Mouse (Mus musculus): ENCODE data around the gene Pls1.

Gene Pls1

DNA sequence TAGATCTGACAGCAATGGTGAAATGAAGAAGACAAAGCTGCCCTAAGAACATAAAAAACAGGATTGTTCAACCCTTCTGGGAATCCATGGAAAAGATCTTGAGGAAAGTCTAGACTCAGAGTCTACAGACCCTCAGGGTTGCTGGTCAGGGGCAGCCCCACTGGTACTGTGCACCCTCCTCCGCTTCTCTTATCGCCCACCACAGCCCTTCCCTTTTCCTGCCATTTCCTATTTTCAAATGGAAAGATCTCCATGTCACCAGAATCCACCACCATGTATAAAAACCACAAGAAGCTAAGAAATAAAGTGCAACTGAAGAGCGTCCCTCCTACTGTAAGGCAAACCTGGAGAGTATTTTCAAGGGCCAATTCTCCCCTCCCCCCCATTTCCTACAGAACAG is 41.3 kb downstream of the Pls1 start:
- no peak for DNase-seq (ENCODE audit: low spot score in 2 of 2)

- no peak for DNase-seq (ENCODE audit: low spot score in 2 of 2)
Observed at GRCm38 (mm10) chr9:95801610-95802451, 43.3 kb downstream of the Pls1 start.

DNA sequence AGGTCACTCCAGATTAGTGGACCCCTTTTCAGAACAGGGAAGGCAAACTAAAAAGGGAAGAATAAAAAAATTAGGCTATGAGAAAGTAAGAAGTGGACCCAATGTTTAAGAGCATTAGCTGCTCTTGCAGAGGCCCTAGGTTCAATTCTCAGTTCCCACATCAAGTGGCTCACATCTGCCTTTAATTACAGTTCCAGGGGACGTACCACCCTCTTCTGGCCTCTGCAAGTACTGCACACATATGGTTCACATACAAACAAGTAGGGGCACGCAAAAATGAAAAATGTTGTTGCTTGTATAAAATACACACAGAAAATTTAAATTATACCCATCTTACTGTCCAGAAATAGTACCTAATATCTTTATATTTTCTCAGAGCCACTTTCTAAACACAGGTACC is 48.8 kb downstream of the Pls1 start:
- no peak for DNase-seq (ENCODE audit: low spot score in 2 of 2)

DNA sequence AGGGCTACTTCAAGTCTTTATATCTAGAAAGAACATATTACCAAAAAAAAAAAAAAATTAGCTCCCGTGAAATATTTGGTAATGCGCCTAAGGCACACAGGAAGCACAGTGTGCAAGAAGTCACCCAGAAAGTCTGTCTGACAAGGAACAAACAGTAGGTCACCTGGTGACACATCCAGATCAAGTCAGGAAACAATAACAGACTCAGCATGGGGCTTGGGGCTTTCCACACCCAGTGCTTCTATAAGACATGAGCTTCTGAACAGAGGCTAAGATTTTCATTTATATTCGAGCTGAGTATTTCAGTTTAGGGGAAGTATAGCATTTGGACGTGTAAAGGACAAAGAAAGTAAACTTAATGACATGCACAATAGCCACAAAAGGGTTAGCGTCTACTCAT is 49.3 kb downstream of the Pls1 start:
- DNase-seq (ENCODE audit: low spot score in 2 of 2): no peak

- no peak for DNase-seq (ENCODE audit: low spot score in 2 of 2)
Observed at GRCm38 (mm10) chr9:95795077-95795784, 49.9 kb downstream of the Pls1 start.

GRCm38 (mm10) chr9:95793986-95794744 is 50.9 kb downstream of the Pls1 start:
- DNase-seq (ENCODE audit: low spot score in 2 of 2): no peak

DNA sequence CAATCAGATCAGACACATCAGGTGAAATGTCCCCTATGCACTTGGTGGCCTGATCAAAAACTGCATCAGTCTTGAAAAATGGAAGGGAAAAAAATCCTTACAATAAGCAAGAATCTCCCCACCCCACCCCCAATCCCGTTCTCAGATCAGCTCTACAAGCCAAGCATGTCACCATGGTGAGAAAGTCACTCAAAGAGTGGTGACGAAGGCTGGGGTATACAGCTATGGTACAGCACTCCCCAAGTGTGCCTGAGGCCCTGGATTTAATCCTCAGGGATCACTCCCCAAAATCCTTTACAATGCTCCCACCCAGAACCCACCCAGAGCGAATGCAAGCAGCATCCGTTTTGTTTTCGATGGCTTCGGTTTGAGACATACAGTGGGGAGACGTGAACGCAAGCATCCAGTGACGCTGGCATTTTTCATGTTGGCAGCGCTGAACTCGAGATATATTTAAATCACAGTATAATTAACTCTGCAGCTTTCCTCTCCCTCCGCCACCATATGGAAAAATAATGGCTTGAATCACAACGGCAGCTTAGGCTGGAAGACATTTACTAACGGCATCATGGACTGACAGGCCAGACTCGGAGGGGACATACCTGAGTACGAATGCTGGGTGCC is 60.1 kb downstream of the Pls1 start:
- no peak for DNase-seq (ENCODE audit: low spot score in 2 of 2)

DNA sequence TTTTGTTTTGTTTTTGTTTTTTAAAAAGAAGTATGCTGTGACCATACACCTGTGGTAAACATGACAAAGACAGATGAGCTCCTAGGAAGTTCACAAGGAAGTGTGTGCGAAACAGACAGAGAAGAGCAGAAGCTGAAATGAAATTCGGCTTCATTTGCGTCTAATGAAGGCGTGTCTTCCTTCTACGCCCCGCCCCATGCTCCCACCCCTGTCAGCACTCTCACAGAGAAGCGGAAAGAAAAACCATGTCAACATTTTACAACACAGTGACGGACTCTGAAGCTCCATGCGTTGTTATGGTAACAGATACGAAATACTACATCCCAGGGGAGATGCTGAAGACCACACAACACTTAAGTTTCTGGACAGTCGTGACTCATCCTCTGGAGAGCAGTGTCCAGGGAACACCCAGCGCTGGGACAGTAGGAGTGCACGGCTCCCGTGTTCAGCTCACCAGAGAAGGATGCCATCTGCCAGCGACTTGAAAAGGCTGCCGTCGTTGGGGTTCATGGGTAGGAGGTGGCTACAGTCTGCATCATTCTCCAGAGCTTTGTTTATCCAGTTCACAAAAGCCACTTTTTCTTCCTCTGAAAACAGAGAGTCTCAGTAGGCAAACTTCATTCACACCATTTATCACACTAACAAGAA is 61.3 kb downstream of the Pls1 start:
- no peak for DNase-seq (ENCODE audit: low spot score in 2 of 2)

- DNase-seq (ENCODE audit: low spot score in 2 of 2): no peak
Observed at GRCm38 (mm10) chr9:95771671-95772070, 73.4 kb downstream of the Pls1 start.

DNA sequence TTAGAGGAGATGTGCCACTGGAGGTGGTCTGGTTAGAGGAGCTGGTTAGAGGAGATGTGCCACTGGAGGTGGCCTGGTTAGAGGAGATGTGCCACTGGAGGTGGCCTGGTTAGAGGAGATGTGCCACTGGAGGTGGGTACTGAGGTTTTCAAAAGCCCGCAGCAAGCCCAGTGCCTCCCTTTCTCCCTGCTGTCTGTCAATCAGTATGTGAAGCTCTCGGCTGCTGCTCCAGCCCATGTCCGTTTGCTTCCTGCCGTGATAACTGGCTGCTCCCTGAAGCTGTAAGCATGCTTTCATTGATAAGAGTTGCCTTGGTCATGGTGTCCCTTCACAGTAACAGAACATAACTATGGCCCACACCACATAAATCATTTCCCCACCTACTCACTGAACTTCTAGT is 81.9 kb downstream of the Pls1 start:
- no peak for DNase-seq (ENCODE audit: low spot score in 2 of 2)

DNA sequence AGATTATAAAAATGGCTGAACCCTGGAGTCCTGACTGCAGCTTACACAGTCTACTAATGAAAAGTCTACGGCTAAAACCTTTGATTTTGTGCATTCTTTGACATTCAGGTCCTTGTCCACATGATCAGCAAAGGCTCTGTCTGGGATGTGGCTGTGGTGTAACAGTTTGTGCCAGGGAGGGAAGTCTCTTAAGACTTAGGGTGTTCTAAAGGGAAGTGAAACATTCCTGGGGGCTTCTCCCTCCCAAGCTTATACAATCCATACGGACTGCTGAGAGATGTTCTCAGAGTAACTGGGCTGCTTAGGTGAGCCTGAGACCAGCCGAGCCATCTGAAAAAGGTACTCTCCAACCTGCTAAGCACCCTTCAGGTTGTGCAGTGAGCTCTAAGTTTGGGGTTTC is 82.9 kb downstream of the Pls1 start:
- no peak for DNase-seq (ENCODE audit: low spot score in 2 of 2)

GRCm38 (mm10) chr9:95761381-95761780 is 83.7 kb downstream of the Pls1 start:
- DNase-seq (ENCODE audit: low spot score in 2 of 2): no peak

GRCm38 (mm10) chr9:95750746-95751145 is 94.4 kb downstream of the Pls1 start:
- no peak for DNase-seq (ENCODE audit: low spot score in 2 of 2)

DNA sequence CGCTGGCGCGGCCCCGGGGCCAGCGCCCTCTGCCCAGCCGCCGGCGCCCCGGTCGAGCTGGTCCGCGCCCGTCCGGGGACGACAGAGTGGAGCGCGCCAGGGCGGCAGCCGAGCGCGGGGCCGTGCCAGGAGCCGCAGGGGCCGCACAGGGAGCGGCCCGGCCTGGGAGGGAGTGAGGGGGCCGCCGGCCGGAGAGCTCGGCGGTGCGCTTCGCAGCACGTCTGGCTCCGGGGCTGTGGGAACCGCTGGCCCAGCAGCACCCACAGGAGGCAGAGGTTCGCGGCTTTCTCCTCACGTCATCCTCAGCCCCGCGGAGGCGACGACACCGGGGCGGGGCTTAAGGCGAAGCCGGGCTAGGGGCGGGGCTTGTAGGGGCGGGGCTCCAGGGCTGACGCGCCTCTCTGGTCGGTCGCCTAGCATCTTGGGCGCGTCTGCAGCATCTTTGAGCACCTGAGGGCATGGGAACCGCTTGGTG is 95.0 kb downstream of the Pls1 start, which contains the start of gene Trpc1:
Gene Trpc1, minus strand, starts transcription at position 339 of the 475 bp plus-strand sequence.
- peak; percentile 66 to 71 for DNase-seq (ENCODE audit: low spot score in 2 of 2)

DNA sequence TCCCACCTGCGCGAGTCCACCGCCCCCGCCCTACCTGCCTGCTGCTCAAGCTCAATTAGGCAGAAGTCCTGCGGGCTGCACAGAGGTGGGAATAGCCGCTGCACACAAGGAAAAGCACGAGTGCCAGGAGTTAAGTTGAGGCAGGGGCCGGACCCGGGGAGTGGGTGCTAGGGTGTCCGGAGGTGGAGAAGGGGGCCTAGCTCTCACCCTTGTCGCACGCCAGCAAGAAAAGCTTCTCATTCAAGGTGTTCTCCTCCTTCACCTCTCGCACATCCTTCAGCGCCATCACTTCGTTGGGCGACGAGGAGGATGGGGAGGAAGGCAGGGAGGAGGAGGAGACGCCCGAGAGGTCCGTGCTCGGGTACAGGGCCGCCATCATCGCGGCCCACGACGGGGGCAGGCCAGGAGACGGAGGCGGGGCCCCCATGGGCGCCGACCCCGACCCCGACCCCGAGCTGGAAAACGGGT is 95.6 kb downstream of the Pls1 start:
- DNase-seq (ENCODE audit: low spot score in 2 of 2): no peak

GRCm38 (mm10) chr9:95747298-95747697 is 97.8 kb downstream of the Pls1 start:
- no peak for DNase-seq (ENCODE audit: low spot score in 2 of 2)

DNA sequence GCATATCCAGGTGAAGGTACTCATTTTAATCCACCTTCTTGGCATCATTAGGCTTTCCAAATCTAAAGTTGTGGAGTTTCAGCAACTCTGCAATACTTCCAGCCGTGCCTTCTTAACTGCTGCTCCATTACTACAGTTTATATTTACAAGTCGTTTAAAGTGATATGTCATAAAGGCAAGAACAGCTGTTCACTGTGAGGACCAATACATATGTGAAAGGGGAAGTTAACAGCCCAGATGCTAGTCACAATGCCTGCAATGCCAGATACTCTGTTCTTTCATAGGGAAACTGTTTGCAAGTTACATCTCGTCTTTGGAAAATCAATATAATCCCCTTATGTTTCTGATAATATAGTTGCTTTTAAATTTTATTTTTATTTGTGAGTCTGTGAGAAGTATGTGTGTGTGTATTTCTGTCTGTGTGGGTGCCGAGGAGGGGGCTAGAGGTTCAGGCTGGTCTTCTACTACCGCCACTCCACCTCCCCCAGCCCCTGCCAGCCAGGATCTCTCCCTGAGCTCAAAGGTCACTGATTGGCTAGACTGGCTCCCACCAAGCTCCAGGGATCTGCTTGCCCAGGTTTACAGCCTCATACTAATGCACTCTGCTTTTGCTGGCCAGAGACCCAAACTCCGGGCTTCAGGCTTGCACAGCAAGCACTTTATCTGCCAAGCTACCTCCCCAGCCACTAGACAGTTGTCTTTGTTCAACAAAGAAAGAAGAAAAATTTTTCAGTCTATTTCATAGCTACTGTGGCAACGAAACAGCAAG is 100.1 kb downstream of the Pls1 start:
- no peak for DNase-seq (ENCODE audit: low spot score in 2 of 2)

- DNase-seq (ENCODE audit: low spot score in 2 of 2): no peak
Observed at GRCm38 (mm10) chr9:95736238-95736637, 108.9 kb downstream of the Pls1 start.

DNA sequence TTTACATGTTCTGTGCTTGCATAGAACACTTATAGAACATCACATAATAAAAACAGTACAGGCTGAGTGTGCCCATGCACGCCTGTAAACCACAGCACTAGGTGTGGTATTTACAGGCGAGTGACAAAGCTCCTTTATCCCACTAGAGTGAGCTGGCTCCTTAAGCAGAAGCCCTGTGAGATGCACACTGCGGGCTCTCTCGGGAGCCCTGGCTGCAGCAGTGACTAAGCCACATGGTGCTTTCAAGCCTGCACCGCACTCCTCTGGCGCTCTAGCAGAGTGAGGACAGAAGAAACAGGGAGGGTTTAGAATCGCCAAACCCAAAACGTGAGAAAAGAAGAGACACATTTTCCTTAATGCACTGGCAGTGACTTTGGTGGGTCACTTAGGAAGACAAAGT is 132.5 kb downstream of the Pls1 start:
- DNase-seq (ENCODE audit: low spot score in 2 of 2): no peak

GRCm38 (mm10) chr9:95708943-95709342 is 136.2 kb downstream of the Pls1 start:
- DNase-seq (ENCODE audit: low spot score in 2 of 2): no peak
